Mouse (Mus musculus): ENCODE data around the gene Adamtsl1. TPM values are rescaled to one million over a fixed set of nuclear protein-coding genes. Genes with fewer than 3 reads are reported as not detected.

Adamtsl1 gene
- polyA plus RNA-seq, 1 experiment from 2014 or later, result 4.9 TPM

GRCm38 (mm10) chr4:86395636-86396035, 881.7 kb downstream of the Adamtsl1 start:
- Histone ChIP-seq H3K4me3 (ENCODE audit: low read depth, low read length) (no peak overlapping the region), H3K4me1 (ENCODE audit: control insufficient read depth, insufficient read depth, low read length) (no peaks in the 10 kb centered on the region), H3K9ac (ENCODE audit: low read length) (no peak overlapping the region), H3K9me3 (ENCODE audit: control insufficient read depth, low read length) (no peaks in the 10 kb centered on the region), H3K27me3 (ENCODE audit: control insufficient read depth, insufficient read depth, low read length) (no peaks in the 10 kb centered on the region), H3K36me3 (ENCODE audit: control insufficient read depth, insufficient read depth, low read length) (no peaks in the 10 kb centered on the region), H3K27ac (ENCODE audit: low read depth, low read length) (no peak overlapping the region), H3K4me2 (no peak overlapping the region)
- ATAC-seq (ENCODE audit: low FRiP score), result no peak
- no peak for DNase-seq (ENCODE audit: low spot score, missing footprints)
- WGBS, result 94% methylated on average over 6 of the region's 6 CpGs

- H3K27me3 ChIP-seq (ENCODE audit: control insufficient read depth, insufficient read depth, low read length), result no peaks in the 10 kb centered on the region
- no peak for DNase-seq (ENCODE audit: low spot score, missing footprints)
- 85% methylated on average over 7 of the region's 7 CpGs for WGBS
- no peaks in the 10 kb centered on the region for H3K4me1 ChIP-seq (ENCODE audit: control insufficient read depth, insufficient read depth, low read length)
- no peak overlapping the region for H3K27ac ChIP-seq (ENCODE audit: low read depth, low read length)
- H3K9ac ChIP-seq (ENCODE audit: low read length), result no peak overlapping the region
- H3K9me3 ChIP-seq (ENCODE audit: control insufficient read depth, low read length), result no peaks in the 10 kb centered on the region
- H3K4me3 ChIP-seq (ENCODE audit: low read depth, low read length), result no peak overlapping the region
- H3K36me3 ChIP-seq (ENCODE audit: control insufficient read depth, insufficient read depth, low read length), result no peaks in the 10 kb centered on the region
- ATAC-seq (ENCODE audit: low FRiP score), result no peak
- H3K4me2 ChIP-seq, result no peak overlapping the region
Measured at GRCm38 (mm10) chr4:86396672-86397288, 882.8 kb downstream of the Adamtsl1 start.

DNA sequence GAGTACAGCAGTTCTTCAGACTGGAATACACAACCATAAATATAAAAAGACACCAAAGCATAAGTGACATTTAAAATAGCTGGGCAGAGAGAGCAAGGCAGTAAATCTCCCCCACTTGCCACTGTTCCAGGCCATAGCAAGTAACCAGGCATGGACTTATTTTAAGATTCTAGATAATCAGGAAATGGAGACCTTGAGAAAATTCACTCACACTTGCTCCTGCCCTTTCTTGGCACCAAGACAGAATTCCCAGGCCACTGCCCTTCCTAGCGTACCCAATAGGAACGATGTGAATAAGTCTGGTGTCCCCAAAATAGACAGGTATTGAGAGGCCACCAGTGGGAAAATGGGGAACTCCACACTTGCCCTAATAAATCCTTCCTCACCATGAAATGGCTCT, 883.5 kb downstream of the Adamtsl1 start:
- 94% methylated on average over 2 of the region's 2 CpGs for WGBS
- H3K4me2 ChIP-seq, result no peak overlapping the region
- no peaks in the 10 kb centered on the region for H3K36me3 ChIP-seq (ENCODE audit: control insufficient read depth, insufficient read depth, low read length)
- DNase-seq (ENCODE audit: low spot score, missing footprints) (no peak), ATAC-seq (ENCODE audit: low FRiP score) (no peak)
- H3K9ac ChIP-seq (ENCODE audit: low read length), result no peak overlapping the region
- no peak overlapping the region for H3K4me3 ChIP-seq (ENCODE audit: low read depth, low read length)
- no peaks in the 10 kb centered on the region for H3K27me3 ChIP-seq (ENCODE audit: control insufficient read depth, insufficient read depth, low read length)
- H3K4me1 ChIP-seq (ENCODE audit: control insufficient read depth, insufficient read depth, low read length), result no peaks in the 10 kb centered on the region
- H3K9me3 ChIP-seq (ENCODE audit: control insufficient read depth, low read length), result no peaks in the 10 kb centered on the region
- no peak overlapping the region for H3K27ac ChIP-seq (ENCODE audit: low read depth, low read length)

DNA sequence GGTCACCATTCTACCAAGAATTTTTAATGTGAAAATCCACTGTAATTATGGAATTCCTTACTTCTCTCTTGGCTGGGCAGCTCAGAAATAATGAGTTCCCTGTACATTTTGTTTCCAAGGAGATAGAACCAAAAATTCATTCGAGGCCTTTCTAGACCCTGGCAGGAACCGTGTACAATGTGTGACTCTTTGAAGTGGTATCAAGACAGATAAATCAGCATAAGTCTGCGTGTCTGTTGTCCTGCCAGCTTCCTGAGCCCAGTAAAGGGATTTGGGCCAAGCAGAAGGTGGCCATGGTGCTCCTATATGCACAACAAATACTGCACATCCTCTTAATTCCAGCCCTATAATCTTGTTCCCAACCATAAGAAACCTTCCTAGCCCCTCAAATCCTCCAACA, 887.1 kb downstream of the Adamtsl1 start:
- H3K27me3 ChIP-seq (ENCODE audit: control insufficient read depth, insufficient read depth, low read length), result no peaks in the 10 kb centered on the region
- H3K36me3 ChIP-seq (ENCODE audit: control insufficient read depth, insufficient read depth, low read length), result no peaks in the 10 kb centered on the region
- H3K9ac ChIP-seq (ENCODE audit: low read length), result no peak overlapping the region
- H3K27ac ChIP-seq (ENCODE audit: low read depth, low read length), result no peak overlapping the region
- DNase-seq (ENCODE audit: low spot score, missing footprints) (no peak), ATAC-seq (ENCODE audit: low FRiP score) (no peak)
- no peak overlapping the region for H3K4me3 ChIP-seq (ENCODE audit: low read depth, low read length)
- no peaks in the 10 kb centered on the region for H3K4me1 ChIP-seq (ENCODE audit: control insufficient read depth, insufficient read depth, low read length)
- H3K4me2 ChIP-seq, result no peak overlapping the region
- H3K9me3 ChIP-seq (ENCODE audit: control insufficient read depth, low read length), result no peaks in the 10 kb centered on the region
- 75% methylated on average over 3 of the region's 3 CpGs for WGBS

DNA sequence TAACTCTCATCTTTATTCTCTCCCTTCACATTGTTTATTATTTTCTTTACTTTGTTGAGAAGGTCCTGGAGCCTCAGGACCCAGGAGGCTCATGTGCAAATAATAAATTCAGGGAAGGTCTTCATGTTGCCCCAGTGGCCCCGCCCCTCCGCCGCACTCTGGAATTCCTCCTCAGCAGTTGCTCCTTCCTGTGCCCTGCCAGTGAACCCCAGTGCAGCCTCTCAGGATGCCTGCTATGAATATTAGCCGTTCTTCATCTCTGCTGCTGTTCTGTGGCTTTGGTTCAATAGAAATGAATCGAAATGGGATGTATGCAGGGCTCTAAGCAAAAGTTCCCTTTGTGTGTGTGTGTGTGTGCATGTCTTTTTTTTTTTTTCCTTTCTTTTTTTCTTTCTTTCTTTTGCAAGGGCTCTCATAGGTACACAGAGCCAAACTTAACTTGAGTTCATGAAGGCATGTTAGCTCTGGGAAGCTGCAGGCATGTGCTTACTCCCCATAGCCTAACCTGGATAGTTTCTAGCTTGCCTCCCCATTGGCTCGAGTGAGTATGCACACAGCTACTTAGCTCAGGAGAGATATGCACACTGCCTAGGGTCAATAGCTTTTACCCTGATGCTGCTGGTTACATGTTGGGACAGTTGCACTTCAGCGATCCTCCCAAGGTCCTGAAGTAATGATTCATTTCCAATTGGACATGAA, 892.7 kb downstream of the Adamtsl1 start:
- H3K36me3 ChIP-seq (ENCODE audit: control insufficient read depth, insufficient read depth, low read length), result no peaks in the 10 kb centered on the region
- 75% methylated on average over 7 of the region's 7 CpGs for WGBS
- ATAC-seq (ENCODE audit: low FRiP score) (no peak), DNase-seq (ENCODE audit: low spot score, missing footprints) (no peak)
- H3K9me3 ChIP-seq (ENCODE audit: control insufficient read depth, low read length), result no peaks in the 10 kb centered on the region
- no peak overlapping the region for H3K4me2 ChIP-seq
- no peaks in the 10 kb centered on the region for H3K4me1 ChIP-seq (ENCODE audit: control insufficient read depth, insufficient read depth, low read length)
- H3K27ac ChIP-seq (ENCODE audit: low read depth, low read length), result no peak overlapping the region
- no peak overlapping the region for H3K9ac ChIP-seq (ENCODE audit: low read length)
- no peaks in the 10 kb centered on the region for H3K27me3 ChIP-seq (ENCODE audit: control insufficient read depth, insufficient read depth, low read length)
- H3K4me3 ChIP-seq (ENCODE audit: low read depth, low read length), result no peak overlapping the region

GRCm38 (mm10) chr4:86407200-86407527, 893.2 kb downstream of the Adamtsl1 start:
- Histone ChIP-seq H3K4me2 (no peak overlapping the region), H3K4me1 (ENCODE audit: control insufficient read depth, insufficient read depth, low read length) (no peaks in the 10 kb centered on the region), H3K9ac (ENCODE audit: low read length) (no peak overlapping the region), H3K36me3 (ENCODE audit: control insufficient read depth, insufficient read depth, low read length) (no peaks in the 10 kb centered on the region), H3K4me3 (ENCODE audit: low read depth, low read length) (no peak overlapping the region), H3K27me3 (ENCODE audit: control insufficient read depth, insufficient read depth, low read length) (no peaks in the 10 kb centered on the region), H3K27ac (ENCODE audit: low read depth, low read length) (no peak overlapping the region), H3K9me3 (ENCODE audit: control insufficient read depth, low read length) (no peaks in the 10 kb centered on the region)
- no peak for ATAC-seq (ENCODE audit: low FRiP score)
- WGBS, result 65% methylated on average over 3 of the region's 3 CpGs
- no peak for DNase-seq (ENCODE audit: low spot score, missing footprints)

- WGBS, result 89% methylated on average over 9 of the region's 9 CpGs
- ATAC-seq (ENCODE audit: low FRiP score) (no peak), DNase-seq (ENCODE audit: low spot score, missing footprints) (no peak)
- Histone ChIP-seq H3K27ac (ENCODE audit: low read depth, low read length) (no peak overlapping the region), H3K4me1 (ENCODE audit: control insufficient read depth, insufficient read depth, low read length) (no peaks in the 10 kb centered on the region), H3K27me3 (ENCODE audit: control insufficient read depth, insufficient read depth, low read length) (no peaks in the 10 kb centered on the region), H3K4me3 (ENCODE audit: low read depth, low read length) (no peak overlapping the region), H3K4me2 (no peak overlapping the region), H3K9ac (ENCODE audit: low read length) (no peak overlapping the region), H3K36me3 (ENCODE audit: control insufficient read depth, insufficient read depth, low read length) (no peaks in the 10 kb centered on the region), H3K9me3 (ENCODE audit: control insufficient read depth, low read length) (no peaks in the 10 kb centered on the region)
Measured at GRCm38 (mm10) chr4:86408421-86408820, 894.4 kb downstream of the Adamtsl1 start.

GRCm38 (mm10) chr4:86410946-86411345, 897.0 kb downstream of the Adamtsl1 start:
- Histone ChIP-seq H3K4me2 (no peak overlapping the region), H3K9ac (ENCODE audit: low read length) (no peak overlapping the region), H3K27ac (ENCODE audit: low read depth, low read length) (no peak overlapping the region), H3K9me3 (ENCODE audit: control insufficient read depth, low read length) (no peaks in the 10 kb centered on the region), H3K27me3 (ENCODE audit: control insufficient read depth, insufficient read depth, low read length) (no peaks in the 10 kb centered on the region), H3K36me3 (ENCODE audit: control insufficient read depth, insufficient read depth, low read length) (no peaks in the 10 kb centered on the region), H3K4me3 (ENCODE audit: low read depth, low read length) (no peak overlapping the region), H3K4me1 (ENCODE audit: control insufficient read depth, insufficient read depth, low read length) (no peaks in the 10 kb centered on the region)
- DNase-seq (ENCODE audit: low spot score, missing footprints) (no peak), ATAC-seq (ENCODE audit: low FRiP score) (no peak)
- 90% methylated on average over 3 of the region's 3 CpGs for WGBS

DNA sequence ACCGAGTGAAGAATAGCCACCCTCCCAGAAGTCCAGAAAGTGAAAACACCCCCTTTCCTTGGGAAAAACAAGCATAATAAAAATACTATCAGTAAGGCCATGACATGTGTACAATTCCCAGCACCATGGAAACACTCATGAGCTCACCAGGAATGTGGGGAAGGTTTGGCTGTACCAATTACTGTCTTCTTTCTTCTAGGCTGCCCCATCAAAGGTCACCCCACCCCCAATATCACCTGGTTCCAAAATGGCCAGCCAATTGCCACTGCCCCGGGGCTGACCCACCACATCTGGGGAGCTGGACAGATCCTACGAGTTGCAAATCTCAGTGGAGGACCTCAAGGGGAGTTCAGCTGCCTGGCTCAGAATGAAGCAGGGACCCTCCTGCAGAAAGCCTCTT, 899.4 kb downstream of the Adamtsl1 start:
- Histone ChIP-seq H3K9me3 (ENCODE audit: control insufficient read depth, low read length) (no peaks in the 10 kb centered on the region), H3K27ac (ENCODE audit: low read depth, low read length) (no peak overlapping the region), H3K4me1 (ENCODE audit: control insufficient read depth, insufficient read depth, low read length) (no peaks in the 10 kb centered on the region), H3K9ac (ENCODE audit: low read length) (no peak overlapping the region), H3K4me3 (ENCODE audit: low read depth, low read length) (no peak overlapping the region), H3K36me3 (ENCODE audit: control insufficient read depth, insufficient read depth, low read length) (no peaks in the 10 kb centered on the region), H3K27me3 (ENCODE audit: control insufficient read depth, insufficient read depth, low read length) (no peaks in the 10 kb centered on the region), H3K4me2 (no peak overlapping the region)
- DNase-seq (ENCODE audit: low spot score, missing footprints), result no peak
- ATAC-seq (ENCODE audit: low FRiP score), result no peak
- WGBS, result 63% methylated on average over 3 of the region's 3 CpGs
